Mouse (Mus musculus) midbrain, embryonic 10.5 days (tissue): Measurements from ENCODE around the gene Pxk. TPM values are rescaled to one million over a fixed set of nuclear protein-coding genes. Genes with fewer than 3 reads are reported as not detected.

Experiments used
- DNase-seq: peaks from one replicate; pipeline ENCODE4 v3.0.0-alpha.2; 2017; ENCODE audit warnings: low spot score
- H3K27ac ChIP-seq: fragments of 300-500 bp; sonication (generic); replicated peaks from 2 replicates; pipeline ENCODE4 v1.5.1; 2016; ENCODE audit warnings: mild to moderate bottlenecking
- H3K27me3 ChIP-seq: fragments of 300-500 bp; sonication (generic); 2 replicates; pipeline ENCODE4 v1.6.1; 2016; ENCODE audit warnings: low read depth, mild to moderate bottlenecking; ENCODE audit not compliant: poor library complexity, severe bottlenecking
- H3K36me3 ChIP-seq: fragments of 300-500 bp; sonication (generic); 2 replicates; pipeline ENCODE4 v1.6.1; 2016; ENCODE audit warnings: mild to moderate bottlenecking, moderate library complexity
- H3K4me1 ChIP-seq: fragments of 300-500 bp; sonication (generic); 2 replicates; pipeline ENCODE4 v1.6.1; 2016
- H3K4me3 ChIP-seq: fragments of 300-500 bp; sonication (generic); 2 replicates; pipeline ENCODE4 v1.5.1; 2016; ENCODE audit warnings: mild to moderate bottlenecking, moderate library complexity
- H3K9me3 ChIP-seq: fragments of 300-500 bp; sonication (generic); replicated peaks from 2 replicates; pipeline ENCODE4 v1.6.1; 2016; ENCODE audit warnings: mild to moderate bottlenecking
- WGBS: fragments of 180-500 bp; shearing (Covaris S2); methylation state at CpG from one replicate; pipeline ENCODE4 v1.1.7; 2016; 5-methylcytosine and 5-hydroxymethylcytosine counted together
- polyA plus RNA-seq: library from polyadenylated mRNA; unstranded; fragments of >200 nt; fragmentation: Nextera tagmentation; extraction: Ambion mirVana; gene quantifications from 2 replicates; pipeline ENCODE4 v1.2.1, GENCODE M21; 2016

The Pxk gene
- polyA plus RNA-seq, 1 experiment from 2014 or later: 14.7 TPM

DNA sequence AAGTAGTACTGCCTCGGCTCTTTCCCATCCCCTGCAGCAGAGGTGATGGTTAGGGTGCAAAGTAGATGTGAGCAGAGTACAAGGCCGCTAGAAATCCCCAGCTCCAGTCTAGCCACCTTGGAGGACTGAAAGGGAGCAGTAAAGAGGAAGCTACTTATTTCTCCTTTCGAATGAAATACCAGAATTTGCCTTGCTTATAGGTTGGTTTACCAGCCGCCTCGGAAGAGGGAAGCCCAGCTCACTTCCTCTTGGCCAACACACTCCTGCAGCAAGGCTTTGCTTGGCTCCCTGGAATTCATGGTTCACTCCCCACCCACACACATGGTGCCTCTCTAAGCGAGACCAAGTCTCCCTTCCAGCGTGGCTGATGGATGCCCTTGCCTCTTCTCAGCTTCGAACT is 34.8 kb downstream of the Pxk start:
- no peak for DNase-seq
- 78% methylated on average over 8 of the region's 8 CpGs for WGBS
- Histone ChIP-seq H3K27ac (no peak overlapping the region), H3K36me3 (no peaks in the 10 kb centered on the region), H3K4me1 (0 out of 2 replicates have a peak, but pooled peaks cover 3% of the 10 kb centered on the region), H3K4me3 (no peak overlapping the region), H3K27me3 (no peaks in the 10 kb centered on the region), H3K9me3 (no peaks in the 10 kb centered on the region)

DNA sequence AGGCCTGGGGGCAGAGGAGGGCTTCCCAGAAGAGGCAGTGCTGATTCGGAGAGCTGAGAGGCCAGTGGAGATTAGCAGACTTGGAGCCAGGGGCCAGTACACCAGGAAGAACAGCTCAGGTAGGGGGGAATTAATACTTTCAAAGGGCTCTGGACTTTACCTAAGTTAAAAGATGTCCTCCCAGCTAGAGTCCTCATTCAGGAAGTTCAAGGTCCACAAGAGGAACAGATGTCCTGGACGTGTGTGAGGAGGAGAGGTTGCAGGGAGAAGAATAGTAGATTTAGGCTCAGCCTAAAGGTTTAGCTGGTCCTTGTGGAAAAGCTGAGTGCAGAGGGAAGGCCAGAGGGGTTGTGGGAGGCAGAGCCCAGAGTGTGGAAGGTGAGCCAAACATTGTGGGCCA is 36.2 kb downstream of the Pxk start:
- 67% methylated on average over 2 of the region's 2 CpGs for WGBS
- no peaks in the 10 kb centered on the region for H3K27me3 ChIP-seq
- no peaks in the 10 kb centered on the region for H3K9me3 ChIP-seq
- no peaks in the 10 kb centered on the region for H3K36me3 ChIP-seq
- DNase-seq: no peak
- no peak overlapping the region for H3K27ac ChIP-seq
- H3K4me1 ChIP-seq: peaks cover 5% of the 10 kb centered on the region
- H3K4me3 ChIP-seq: no peak overlapping the region

DNA sequence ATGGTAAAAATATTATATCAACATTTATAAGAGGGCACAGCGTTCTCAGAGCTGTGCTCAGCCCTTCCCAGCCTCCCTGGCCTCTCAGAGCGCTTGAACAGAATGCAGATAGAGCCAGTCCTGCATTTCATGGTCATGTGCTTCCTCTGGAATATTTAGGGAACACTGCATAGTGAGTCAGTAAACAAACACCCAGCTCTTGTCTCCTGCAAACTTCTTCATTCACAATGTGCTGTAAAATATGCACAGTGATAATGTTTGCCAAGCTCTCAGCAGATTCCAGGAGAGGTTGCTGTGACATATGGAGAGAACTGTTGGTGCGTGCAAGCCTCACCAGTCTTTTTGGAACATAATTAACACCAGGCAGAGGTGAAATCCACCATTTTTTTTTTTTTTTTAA is 37.1 kb downstream of the Pxk start:
- H3K27me3 ChIP-seq: no peaks in the 10 kb centered on the region
- H3K27ac ChIP-seq: no peak overlapping the region
- DNase-seq: no peak
- H3K4me3 ChIP-seq: no peak overlapping the region
- WGBS: 90% methylated on average over 3 of the region's 3 CpGs
- peaks cover 14% of the 10 kb centered on the region for H3K4me1 ChIP-seq
- H3K36me3 ChIP-seq: no peaks in the 10 kb centered on the region
- no peaks in the 10 kb centered on the region for H3K9me3 ChIP-seq

DNA sequence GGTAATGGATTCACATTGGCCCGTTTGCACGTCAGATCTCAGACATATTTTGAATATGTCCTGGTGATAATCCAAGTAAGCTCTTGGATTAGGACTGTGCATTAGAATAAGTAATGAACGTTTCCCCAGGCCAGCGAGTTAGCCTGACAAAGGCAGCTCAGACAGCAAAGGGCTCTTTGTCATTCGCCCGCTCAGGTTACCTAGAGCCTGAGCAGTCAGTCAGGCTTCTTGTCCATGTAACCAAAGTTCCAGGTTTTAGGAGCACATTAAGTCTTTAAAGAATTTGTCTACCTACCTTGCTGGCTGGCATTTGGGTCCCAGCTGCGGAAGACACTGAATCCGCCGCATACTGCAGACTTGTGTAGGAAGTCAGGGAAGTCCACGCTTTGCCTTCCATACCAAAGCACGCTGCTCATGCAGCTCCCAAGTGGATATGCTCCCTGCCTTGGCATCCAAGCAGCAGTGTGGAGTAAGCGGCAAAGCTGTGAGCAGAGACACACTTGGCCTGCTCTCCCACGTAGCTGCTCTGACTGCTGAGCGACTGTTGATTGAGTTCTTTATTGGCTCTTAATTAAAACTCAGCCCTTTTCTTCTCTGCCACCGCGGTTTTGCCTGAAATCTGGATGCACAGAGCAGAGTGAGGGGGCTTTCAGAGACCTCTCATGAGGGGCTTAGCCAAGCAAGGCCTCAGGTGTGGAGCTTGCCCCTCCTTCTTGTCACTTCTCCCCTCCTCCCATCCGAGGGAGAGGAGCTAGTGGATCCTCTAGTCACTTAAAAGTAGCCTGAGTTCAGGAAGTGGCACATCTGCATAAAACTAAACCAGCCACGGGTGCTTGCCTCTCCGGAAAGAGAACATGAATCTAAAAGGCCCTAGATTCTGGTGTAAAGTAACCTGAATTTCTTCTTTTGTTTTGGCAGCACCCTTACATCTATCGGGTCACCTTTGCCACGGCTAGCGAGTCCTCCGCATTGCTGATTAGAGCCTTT is 42.0 kb downstream of the Pxk start:
- Histone ChIP-seq H3K27ac (peak overlapping the region; percentile 66), H3K9me3 (no peaks in the 10 kb centered on the region), H3K4me1 (peaks cover 21% of the 10 kb centered on the region), H3K27me3 (no peaks in the 10 kb centered on the region), H3K36me3 (peaks cover 13% of the 10 kb centered on the region; the same call in 1 of the 2 replicates), H3K4me3 (no peak overlapping the region)
- 46% methylated on average over 23 of the region's 23 CpGs for WGBS
- DNase-seq: no peak

DNA sequence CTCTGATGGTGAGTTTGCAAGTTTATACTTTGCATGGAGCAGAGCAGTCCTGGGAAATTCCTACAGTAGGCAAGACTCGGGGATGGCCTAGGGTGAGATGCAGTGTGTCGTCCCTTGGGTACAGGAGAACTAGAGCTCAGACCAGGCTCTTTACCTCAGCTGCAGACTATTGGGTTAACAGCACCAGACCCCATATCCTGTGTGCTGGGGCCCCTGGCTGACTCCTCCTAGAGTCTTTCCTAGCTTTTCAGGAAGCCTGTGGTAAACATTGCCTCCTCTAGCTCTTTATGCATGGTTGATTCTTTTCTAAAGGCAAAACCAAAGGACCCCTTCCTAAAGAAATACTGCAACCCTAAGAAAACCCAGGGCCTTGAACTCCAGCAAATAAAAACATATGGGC is 43.1 kb downstream of the Pxk start:
- 74% methylated on average over 2 of the region's 2 CpGs for WGBS
- no peak overlapping the region; the same call in 1 of the 2 replicates for H3K27ac ChIP-seq
- no peaks in the 10 kb centered on the region for H3K9me3 ChIP-seq
- no peak for DNase-seq
- no peak overlapping the region for H3K4me3 ChIP-seq
- H3K36me3 ChIP-seq: peaks cover 16% of the 10 kb centered on the region; the same call in 1 of the 2 replicates
- peaks cover 21% of the 10 kb centered on the region for H3K4me1 ChIP-seq
- H3K27me3 ChIP-seq: no peaks in the 10 kb centered on the region

DNA sequence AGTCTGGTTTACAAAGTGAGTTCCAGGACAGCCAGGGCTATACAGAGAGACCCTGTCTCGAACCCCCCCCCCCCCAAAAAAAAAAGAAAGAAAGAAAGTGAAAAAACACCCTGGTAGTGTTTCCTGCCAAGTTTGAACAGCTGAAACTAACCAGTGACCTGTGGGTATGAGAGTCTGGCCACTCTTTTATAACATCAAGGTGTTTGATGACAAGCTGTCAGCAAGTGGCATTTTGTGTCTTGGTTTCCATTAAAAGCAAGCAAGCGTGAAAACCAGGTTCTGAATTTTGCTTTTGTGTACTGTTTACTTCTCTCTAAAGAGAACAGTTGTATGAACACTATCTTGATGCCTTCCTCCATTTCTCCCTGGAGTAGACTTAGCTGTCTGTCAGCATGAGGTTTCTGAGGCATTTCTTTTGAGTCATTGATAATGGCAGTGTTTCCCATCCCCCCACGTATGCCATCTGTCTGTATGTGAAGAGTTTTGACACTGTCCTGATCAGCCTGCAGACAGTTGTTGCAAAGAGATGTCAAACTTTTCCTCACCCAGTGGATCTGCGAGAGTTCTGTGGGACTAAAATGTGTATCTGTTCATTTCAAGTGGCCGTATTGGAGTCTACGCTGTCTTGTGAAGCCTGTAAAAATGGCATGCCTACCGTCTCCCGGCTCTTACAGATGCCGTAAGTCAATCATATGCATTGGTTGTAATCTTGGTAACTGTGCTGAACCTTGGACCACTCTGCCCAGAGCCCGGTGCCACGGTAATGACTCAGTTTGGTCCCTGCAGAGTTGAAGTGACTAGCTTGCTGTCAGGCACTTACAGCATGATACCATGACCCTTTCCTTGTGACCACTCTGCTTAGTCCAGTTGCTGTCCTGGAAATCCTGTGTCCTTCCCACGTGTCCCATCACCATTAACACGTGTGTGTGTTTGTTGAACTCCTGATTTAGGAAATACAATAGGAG is 47.9 kb downstream of the Pxk start:
- no peaks in the 10 kb centered on the region for H3K9me3 ChIP-seq
- no peak for DNase-seq
- H3K4me1 ChIP-seq: peaks cover 5% of the 10 kb centered on the region
- H3K4me3 ChIP-seq: no peak overlapping the region
- peaks cover 16% of the 10 kb centered on the region; the same call in 1 of the 2 replicates for H3K36me3 ChIP-seq
- H3K27ac ChIP-seq: no peak overlapping the region
- 91% methylated on average over 13 of the region's 13 CpGs for WGBS
- H3K27me3 ChIP-seq: no peaks in the 10 kb centered on the region

DNA sequence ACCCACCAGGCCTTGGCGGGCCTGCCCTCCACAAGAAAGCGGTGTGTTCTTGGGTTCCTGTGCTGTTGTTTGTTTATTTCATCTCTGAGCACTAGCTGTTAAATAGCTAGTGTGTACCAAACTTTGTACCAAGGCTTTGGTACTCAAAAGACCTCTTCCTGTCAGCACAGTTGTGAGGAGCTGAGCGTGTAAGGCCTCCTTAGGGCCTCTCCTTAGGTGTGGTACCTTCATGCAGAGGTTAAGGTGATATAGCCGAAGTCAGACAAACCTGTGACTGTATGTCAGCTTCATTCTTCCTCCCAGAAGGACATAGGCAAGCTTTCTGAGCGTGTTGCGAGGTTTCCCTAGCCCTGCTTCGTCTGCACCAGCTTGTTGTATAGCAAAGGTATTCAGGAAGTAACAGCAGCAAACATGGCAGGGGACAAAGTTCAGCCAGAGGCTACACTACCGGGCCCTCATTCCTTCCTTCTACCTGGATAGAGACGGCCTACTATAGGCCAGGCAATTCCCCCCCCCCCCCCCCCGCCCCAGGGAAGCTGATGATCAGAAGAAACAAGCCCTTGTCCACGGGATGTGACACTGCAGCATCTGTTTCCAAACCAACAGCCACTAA is 48.7 kb downstream of the Pxk start:
- Histone ChIP-seq H3K4me1 (no peaks in the 10 kb centered on the region), H3K27me3 (no peaks in the 10 kb centered on the region), H3K27ac (no peak overlapping the region), H3K9me3 (no peaks in the 10 kb centered on the region), H3K4me3 (no peak overlapping the region), H3K36me3 (peaks cover 20% of the 10 kb centered on the region)
- WGBS: 86% methylated on average over 11 of the region's 11 CpGs
- no peak for DNase-seq

DNA sequence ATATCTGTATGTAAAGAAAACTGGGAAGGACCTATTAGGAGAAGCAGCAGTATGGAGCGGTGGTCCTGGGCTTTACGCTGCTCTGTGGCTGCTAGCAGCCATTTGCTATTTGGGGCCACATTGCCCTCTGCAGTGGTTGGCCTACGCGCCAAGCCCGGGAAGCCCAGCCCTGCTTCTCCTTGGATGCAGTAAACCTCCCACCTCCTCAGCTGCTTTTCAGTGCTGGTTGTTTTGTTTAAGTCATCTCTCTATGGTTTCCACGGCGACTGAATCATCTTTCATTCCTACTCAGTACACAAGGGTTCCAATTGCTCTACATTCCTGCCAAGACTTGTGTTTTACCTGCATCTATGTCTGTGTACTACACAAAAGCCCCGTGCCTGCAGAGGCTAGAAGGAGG is 50.8 kb downstream of the Pxk start:
- H3K36me3 ChIP-seq: peaks cover 20% of the 10 kb centered on the region
- WGBS: 87% methylated on average over 8 of the region's 8 CpGs
- H3K9me3 ChIP-seq: no peaks in the 10 kb centered on the region
- no peak for DNase-seq
- H3K27ac ChIP-seq: no peak overlapping the region
- H3K4me3 ChIP-seq: no peak overlapping the region
- H3K27me3 ChIP-seq: no peaks in the 10 kb centered on the region
- no peaks in the 10 kb centered on the region for H3K4me1 ChIP-seq

DNA sequence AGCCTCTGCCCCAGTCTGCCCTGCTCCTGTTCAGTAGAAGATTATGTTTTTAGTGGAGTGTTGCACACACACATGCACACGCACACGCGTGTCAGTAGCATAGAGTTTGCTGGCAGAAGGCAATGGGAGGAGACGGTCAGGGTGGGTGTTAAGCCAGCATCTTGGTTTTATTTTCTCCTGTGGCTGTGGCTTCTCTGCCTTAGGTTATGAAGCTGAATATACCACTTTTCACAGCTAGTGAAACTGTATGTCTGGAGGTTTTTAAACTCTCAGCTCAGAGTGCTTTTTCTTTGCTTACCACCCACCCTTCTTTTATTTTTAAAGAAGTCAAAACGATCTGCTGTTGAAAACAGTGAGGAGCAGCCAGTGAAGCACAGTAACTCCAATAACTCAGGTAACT is 53.7 kb downstream of the Pxk start:
- Histone ChIP-seq H3K36me3 (peaks cover 8% of the 10 kb centered on the region), H3K9me3 (no peaks in the 10 kb centered on the region), H3K4me3 (no peak overlapping the region), H3K27me3 (no peaks in the 10 kb centered on the region), H3K27ac (no peak overlapping the region), H3K4me1 (no peaks in the 10 kb centered on the region; the same call in 1 of the 2 replicates)
- no peak for DNase-seq
- 89% methylated on average over 5 of the region's 5 CpGs for WGBS

DNA sequence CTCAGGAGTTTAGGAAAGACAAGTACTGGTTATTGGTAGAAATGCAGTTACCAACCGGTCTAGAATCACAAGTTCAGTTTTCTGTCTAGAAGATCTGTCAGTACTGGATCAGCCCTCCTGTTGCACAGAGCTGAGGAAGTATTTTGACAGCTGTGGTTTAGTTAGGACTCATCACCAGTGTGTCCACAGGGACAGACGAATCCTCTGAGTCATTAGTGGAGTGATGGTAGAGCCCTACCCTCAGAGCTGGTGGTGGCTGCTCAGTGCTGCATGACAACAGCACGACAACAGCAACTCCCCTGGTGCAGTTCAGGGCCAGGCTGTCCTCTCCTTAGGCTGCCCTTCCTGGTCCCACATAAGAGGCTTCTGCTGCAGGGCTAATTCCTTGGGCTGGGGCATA is 56.1 kb downstream of the Pxk start:
- DNase-seq: no peak
- Histone ChIP-seq H3K4me1 (no peaks in the 10 kb centered on the region; the same call in 1 of the 2 replicates), H3K9me3 (no peaks in the 10 kb centered on the region), H3K27me3 (no peaks in the 10 kb centered on the region), H3K4me3 (no peak overlapping the region), H3K36me3 (peaks cover 8% of the 10 kb centered on the region), H3K27ac (no peak overlapping the region)
- 77% methylated on average over 3 of the region's 3 CpGs for WGBS

DNA sequence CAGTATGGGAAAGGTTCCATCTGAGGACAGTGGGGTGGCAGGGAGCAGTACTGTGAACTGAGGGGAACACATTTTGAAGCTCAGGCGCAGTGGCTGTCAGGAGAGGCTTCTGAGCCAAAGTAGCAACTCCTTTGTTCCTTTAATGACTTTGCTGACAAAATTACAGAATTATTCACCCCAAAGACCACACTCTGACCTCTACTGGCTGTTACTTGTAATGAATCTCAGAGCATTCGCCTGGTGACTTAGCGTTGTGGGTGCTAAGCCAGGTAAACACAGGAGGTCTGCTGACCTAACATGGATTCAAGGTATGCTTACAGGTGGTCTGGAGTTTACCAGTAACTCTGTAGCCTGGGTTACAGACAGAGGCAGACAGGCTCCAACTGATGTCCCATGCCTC is 58.9 kb downstream of the Pxk start:
- Histone ChIP-seq H3K27ac (no peak overlapping the region), H3K4me3 (no peak overlapping the region), H3K27me3 (no peaks in the 10 kb centered on the region), H3K9me3 (no peaks in the 10 kb centered on the region), H3K4me1 (no peaks in the 10 kb centered on the region; the same call in 1 of the 2 replicates), H3K36me3 (peaks cover 10% of the 10 kb centered on the region; the same call in 1 of the 2 replicates)
- DNase-seq: no peak
- 40% methylated on average over 3 of the region's 3 CpGs for WGBS

DNA sequence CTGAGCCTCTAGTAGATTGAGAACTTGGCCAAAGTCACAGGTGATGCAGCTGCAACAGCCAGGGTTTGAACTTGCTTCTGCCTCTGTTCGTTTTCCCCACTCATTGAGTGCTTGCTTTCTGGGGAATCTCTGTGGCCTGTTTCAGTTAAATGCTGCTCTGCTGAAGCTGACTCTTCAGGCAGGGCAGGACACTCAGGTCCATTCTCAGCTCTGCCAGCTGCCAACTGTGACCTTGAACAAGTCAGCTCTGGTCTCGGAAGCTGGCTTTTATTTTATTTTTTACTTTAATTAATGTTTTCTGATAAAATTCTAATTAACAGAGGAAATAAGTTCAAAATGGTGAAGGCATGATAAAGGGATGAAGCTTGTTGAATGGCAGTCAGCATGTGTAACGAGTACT is 60.7 kb downstream of the Pxk start:
- 88% methylated on average over 3 of the region's 3 CpGs for WGBS
- no peak overlapping the region for H3K4me3 ChIP-seq
- no peaks in the 10 kb centered on the region for H3K9me3 ChIP-seq
- DNase-seq: no peak
- H3K27me3 ChIP-seq: no peaks in the 10 kb centered on the region
- H3K27ac ChIP-seq: no peak overlapping the region
- peaks cover 27% of the 10 kb centered on the region for H3K36me3 ChIP-seq
- no peaks in the 10 kb centered on the region; the same call in 1 of the 2 replicates for H3K4me1 ChIP-seq
